Mouse (Mus musculus) kidney, embryonic 16.5 days (tissue): ENCODE measurements around the gene Cort. TPM values are rescaled to one million over a fixed set of nuclear protein-coding genes. Genes with fewer than 3 reads are reported as not detected.
"Not testable (repeated sequence)": the region's sequence is repeated elsewhere in the genome, so short reads cannot be mapped to it uniquely, and the experiment has no call there.

ENCODE experiments used
- ATAC-seq: fragments of 200-750 bp; cut with Nextera tagmentation; 2 replicates; pipeline ENCODE4 v1.8.0; 2017; ENCODE audit warnings: moderate TSS enrichment; ENCODE audit not compliant: low FRiP score, low TSS enrichment
- H3K27ac ChIP-seq: fragments of 300-500 bp; sonication (generic); 2 replicates; pipeline ENCODE4 v1.5.1; 2014; ENCODE audit warnings: low read length
- H3K27me3 ChIP-seq: fragments of 300-500 bp; sonication (generic); 2 replicates; pipeline ENCODE4 v1.6.1; 2014; ENCODE audit warnings: low read length, control low read depth, mixed read lengths; ENCODE audit not compliant: insufficient read depth
- H3K36me3 ChIP-seq: fragments of 300-500 bp; sonication (generic); 2 replicates; pipeline ENCODE4 v1.6.1; 2014; ENCODE audit warnings: low read length, control low read depth, mixed read lengths; ENCODE audit not compliant: insufficient read depth
- H3K4me1 ChIP-seq: fragments of 300-500 bp; sonication (generic); 2 replicates; pipeline ENCODE4 v1.6.1; 2014; ENCODE audit warnings: low read length, control low read depth, mixed read lengths; ENCODE audit not compliant: insufficient read depth
- H3K4me2 ChIP-seq: fragments of 300-500 bp; sonication (generic); replicated peaks from 2 replicates; pipeline ENCODE4 v1.6.1; 2014; ENCODE audit warnings: low read depth, low read length
- H3K4me3 ChIP-seq: fragments of 300-500 bp; sonication (generic); 2 replicates; pipeline ENCODE4 v1.5.1; 2014; ENCODE audit warnings: mild to moderate bottlenecking, low read length
- H3K9ac ChIP-seq: fragments of 300-500 bp; sonication (generic); replicated peaks from 2 replicates; pipeline ENCODE4 v1.6.1; 2014; ENCODE audit warnings: low read length
- H3K9me3 ChIP-seq: fragments of 300-500 bp; sonication (generic); 2 replicates; pipeline ENCODE4 v1.6.1; 2016; ENCODE audit warnings: low read length, control low read depth
- WGBS: fragments of 180-500 bp; shearing (Covaris S2); extraction: QIAGEN DNeasy Blood & Tissue Kit; methylation state at CpG from one replicate; pipeline ENCODE4 v1.1.7; 2014; 5-methylcytosine and 5-hydroxymethylcytosine counted together
- polyA plus RNA-seq: library from polyadenylated mRNA; unstranded; fragments of >200 nt; fragmentation: Nextera tagmentation; extraction: Ambion mirVana; gene quantifications from 2 replicates; pipeline ENCODE4 v1.2.1, GENCODE M21; 2015

Gene Cort
- polyA plus RNA-seq, 1 experiment from 2014 or later: 0.41 TPM

DNA sequence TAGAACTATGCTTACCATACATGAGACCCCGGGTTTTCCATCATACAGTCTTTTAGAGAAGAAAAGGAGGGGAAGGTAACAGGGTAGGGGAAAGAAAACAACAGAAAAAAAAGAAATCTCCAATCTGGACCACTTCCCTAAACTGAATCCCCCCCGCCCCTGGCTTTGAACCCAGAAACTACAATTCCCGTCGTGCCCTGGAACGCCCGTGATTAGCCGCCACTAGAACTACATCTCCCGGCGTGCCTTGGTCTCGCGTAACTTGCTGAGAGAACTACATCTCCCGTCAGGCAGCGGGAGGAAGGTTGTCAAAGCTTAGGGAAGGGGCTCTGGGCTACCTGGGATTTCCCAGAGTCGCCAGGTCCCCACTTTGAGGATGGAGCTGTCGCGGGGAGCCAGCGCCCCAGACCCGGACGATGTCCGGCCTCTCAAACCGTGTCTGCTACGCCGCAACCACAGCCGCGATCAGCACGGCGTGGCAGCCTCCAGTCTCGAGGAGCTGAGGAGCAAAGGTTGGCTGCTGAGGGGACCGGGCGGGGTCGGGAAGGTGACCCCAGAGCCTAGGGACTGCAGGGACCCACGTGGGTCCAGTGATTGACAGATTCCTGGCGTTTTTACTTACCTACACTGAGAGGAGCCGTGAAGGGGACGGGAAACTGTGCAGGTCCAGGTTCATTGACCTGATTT lies 22.5 kb downstream of the Cort start, which contains the start of gene Dffa:
Gene Dffa (plus strand): TSS at position 272 of the 687 bp plus-strand sequence.
- peak; percentile 86 for ATAC-seq
- Histone ChIP-seq H3K9me3 (no peaks in the 10 kb centered on the region), H3K4me3 (peak within 1 kb of the TSS; percentile 83), H3K27ac (no peak within 1 kb of the TSS), H3K4me2 (peak within 1 kb of the TSS; percentile 64), H3K36me3 (0 out of 2 replicates have a peak, but pooled peaks cover 7% of the 10 kb centered on the region), H3K9ac (peak within 1 kb of the TSS; percentile 76), H3K27me3 (no peaks in the 10 kb centered on the region), H3K4me1 (peaks cover 6% of the 10 kb centered on the region)
- under 1% methylated on average over 35 of the region's 35 CpGs for WGBS

DNA sequence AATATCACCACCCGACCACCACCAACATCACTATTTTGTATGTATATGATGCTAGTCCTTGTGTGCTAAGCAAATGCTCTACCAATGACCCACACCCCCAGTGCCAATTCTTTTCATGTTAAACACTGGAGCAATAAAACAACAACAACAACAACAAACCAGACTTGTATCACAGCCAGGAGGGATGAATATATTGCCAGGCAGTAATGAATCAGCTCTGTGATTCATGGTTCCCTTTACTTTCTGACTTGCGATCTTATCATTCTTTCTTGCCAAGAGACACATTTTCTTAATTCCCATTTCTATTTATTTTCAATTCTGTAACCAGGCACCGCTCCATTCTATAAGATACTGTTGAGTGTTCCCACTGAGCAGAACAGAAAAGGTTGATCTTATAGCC lies 25.1 kb downstream of the Cort start:
- no peak overlapping the region for H3K4me3 ChIP-seq
- H3K36me3 ChIP-seq: no peaks in the 10 kb centered on the region
- no peak for ATAC-seq
- no peaks in the 10 kb centered on the region for H3K27me3 ChIP-seq
- no peaks in the 10 kb centered on the region for H3K9me3 ChIP-seq
- H3K27ac ChIP-seq: no peak overlapping the region
- 83% methylated on average over 3 of the region's 3 CpGs for WGBS
- H3K4me2 ChIP-seq: no peak overlapping the region
- H3K9ac ChIP-seq: no peak overlapping the region
- peaks cover 18% of the 10 kb centered on the region for H3K4me1 ChIP-seq

DNA sequence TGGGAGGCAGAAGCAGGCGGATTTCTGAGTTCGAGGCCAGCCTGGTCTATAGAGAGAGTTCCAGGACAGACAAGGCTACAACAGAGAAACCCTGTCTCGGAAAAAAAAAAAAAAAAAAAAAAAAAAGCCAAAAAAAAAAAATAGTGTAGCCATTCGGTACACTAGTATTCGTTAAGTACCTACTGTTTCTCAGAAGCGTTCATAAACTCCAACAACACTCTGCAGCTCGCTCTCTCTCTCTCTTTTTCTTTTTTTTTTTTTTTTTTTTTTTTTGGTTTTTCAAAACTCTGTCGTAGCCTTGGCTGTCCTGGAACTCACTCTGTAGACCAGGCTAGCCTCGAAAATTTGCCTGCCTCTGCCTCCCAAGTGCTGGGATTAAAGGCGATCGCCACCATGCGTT lies 26.1 kb downstream of the Cort start:
- WGBS: 90% methylated on average over 12 of the region's 12 CpGs
- H3K9ac ChIP-seq, H3K27me3 ChIP-seq, H3K4me2 ChIP-seq, H3K36me3 ChIP-seq, H3K4me3 ChIP-seq, H3K9me3 ChIP-seq, H3K27ac ChIP-seq, ATAC-seq: not testable (repeated sequence)
- peaks cover 18% of the 10 kb centered on the region for H3K4me1 ChIP-seq

DNA sequence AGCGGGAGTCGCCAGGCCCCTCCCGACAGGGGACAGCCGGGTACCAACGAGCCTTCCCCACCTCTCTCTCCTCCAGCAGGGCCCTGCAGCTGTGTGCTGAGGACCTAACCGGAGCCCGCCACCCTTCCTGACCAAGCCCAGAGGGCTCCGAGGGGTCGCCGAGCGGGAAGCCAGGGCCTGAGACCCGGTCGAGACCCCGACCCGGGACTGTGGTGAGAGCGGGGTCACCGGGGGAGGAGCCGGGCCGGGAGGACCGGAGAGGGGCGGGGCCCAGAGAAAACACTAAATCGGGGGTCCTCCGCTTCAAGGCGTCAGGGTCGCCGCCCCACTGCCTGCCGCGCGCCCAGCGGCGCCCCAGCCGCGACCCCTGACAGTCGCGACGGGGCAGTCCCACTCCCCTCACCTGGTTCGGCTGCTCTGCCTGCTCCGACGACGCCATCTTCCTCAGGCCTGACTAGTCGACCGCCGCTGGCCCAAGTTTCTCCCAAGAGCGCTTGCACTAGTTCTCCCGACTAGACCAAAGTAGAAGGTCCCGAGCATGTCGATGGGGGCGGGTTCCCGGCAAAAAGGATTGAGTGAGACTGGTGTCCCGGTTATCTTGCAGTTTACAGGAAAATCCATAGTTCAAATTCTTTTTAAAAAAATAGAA lies 27.1 kb downstream of the Cort start, which contains the start of gene Pex14:
Gene Pex14 (minus strand): TSS at position 508 of the 649 bp plus-strand sequence.
- peak; percentile 77 for ATAC-seq
- no peaks in the 10 kb centered on the region for H3K36me3 ChIP-seq
- H3K4me1 ChIP-seq: peaks cover 13% of the 10 kb centered on the region
- H3K27ac ChIP-seq: peak within 1 kb of the TSS; percentile 70
- WGBS: under 1% methylated on average over 50 of the region's 50 CpGs
- no peaks in the 10 kb centered on the region for H3K9me3 ChIP-seq
- peak within 1 kb of the TSS; percentile 100 for H3K4me3 ChIP-seq
- H3K4me2 ChIP-seq: peak within 1 kb of the TSS; percentile 90
- no peaks in the 10 kb centered on the region for H3K27me3 ChIP-seq
- H3K9ac ChIP-seq: peak within 1 kb of the TSS; percentile 96

DNA sequence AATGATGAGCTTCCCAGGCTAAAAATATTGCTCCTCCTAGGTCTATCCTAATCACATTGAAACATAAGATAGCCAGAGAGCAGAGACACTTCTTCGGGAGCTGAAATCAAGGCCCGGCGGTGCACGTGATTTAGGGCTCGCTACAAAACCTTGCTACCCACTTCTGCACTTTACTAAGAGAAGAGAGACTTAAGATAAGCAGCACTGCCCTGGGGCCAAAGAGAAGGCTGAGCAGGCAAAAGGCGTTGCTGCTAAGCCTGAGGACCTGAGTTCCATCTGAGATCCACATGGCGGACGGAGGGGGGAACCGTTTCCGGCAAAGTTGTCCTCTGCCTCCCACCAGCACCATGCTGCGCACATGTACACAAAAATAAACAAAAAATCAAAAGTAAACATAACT lies 28.0 kb downstream of the Cort start:
- peak overlapping the region; percentile 96 for H3K9ac ChIP-seq
- peak overlapping the region; percentile 90 for H3K4me2 ChIP-seq
- no peak for ATAC-seq
- no peak overlapping the region for H3K27ac ChIP-seq
- no peaks in the 10 kb centered on the region for H3K27me3 ChIP-seq
- H3K36me3 ChIP-seq: peaks cover 4% of the 10 kb centered on the region; the same call in 1 of the 2 replicates
- 7% methylated on average over 11 of the region's 11 CpGs for WGBS
- H3K4me3 ChIP-seq: peak overlapping the region; percentile 100
- no peaks in the 10 kb centered on the region for H3K9me3 ChIP-seq
- H3K4me1 ChIP-seq: peaks cover 12% of the 10 kb centered on the region

DNA sequence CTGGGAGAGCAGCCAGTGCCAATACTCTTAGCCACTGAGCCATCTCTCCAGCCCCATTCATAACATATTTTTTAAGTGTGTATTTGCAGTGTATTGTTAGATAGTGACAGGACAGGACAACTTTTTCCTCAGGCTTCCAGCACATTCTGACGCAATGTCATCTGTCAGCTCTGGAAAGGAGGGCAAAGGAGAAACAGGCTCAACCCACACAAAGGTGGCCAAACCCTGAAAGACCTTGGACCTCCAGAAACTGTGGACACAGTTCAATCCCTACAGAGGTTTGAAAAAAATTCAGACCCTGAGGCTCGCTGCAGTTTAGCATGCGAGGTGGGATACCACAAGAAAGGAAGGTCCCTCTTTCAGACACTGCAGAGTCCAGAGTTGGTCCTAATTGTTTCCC lies 28.6 kb downstream of the Cort start:
- no peak for ATAC-seq
- 74% methylated on average over 3 of the region's 3 CpGs for WGBS

DNA sequence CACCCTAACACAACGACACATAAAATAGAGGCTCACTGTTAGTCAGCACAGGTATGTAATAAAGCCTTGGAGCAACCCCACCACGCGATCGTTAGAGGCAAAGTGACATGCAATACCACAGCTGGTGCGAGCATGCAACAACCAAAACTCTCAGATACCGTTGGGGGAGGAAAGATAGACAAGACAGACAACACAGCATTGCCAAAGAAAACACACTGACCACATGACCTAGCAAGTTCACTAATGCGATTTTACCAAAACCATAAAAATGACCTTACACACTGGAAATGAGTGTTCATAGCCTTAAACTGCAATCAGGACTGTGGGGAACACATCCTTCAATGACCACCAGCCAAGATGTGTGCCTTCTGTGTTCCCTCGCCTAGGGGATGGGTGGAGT lies 35.2 kb downstream of the Cort start:
- no peak overlapping the region for H3K27ac ChIP-seq
- WGBS: 42% methylated on average over 8 of the region's 8 CpGs
- H3K4me1 ChIP-seq: no peaks in the 10 kb centered on the region
- no peak overlapping the region for H3K4me2 ChIP-seq
- no peaks in the 10 kb centered on the region for H3K27me3 ChIP-seq
- H3K9ac ChIP-seq: no peak overlapping the region
- no peak for ATAC-seq
- H3K36me3 ChIP-seq: peaks cover 14% of the 10 kb centered on the region
- H3K4me3 ChIP-seq: no peak overlapping the region
- no peaks in the 10 kb centered on the region for H3K9me3 ChIP-seq

More for the DNA sequence above, 28.6 kb downstream of the Cort start:
- Histone ChIP-seq H3K4me2 (peak overlapping the region; percentile 90), H3K4me1 (peaks cover 12% of the 10 kb centered on the region), H3K9ac (no peak overlapping the region), H3K4me3 (peak overlapping the region; percentile 100; the same call in 1 of the 2 replicates), H3K36me3 (peaks cover 7% of the 10 kb centered on the region), H3K27ac (no peak overlapping the region), H3K9me3 (no peaks in the 10 kb centered on the region), H3K27me3 (no peaks in the 10 kb centered on the region)

DNA sequence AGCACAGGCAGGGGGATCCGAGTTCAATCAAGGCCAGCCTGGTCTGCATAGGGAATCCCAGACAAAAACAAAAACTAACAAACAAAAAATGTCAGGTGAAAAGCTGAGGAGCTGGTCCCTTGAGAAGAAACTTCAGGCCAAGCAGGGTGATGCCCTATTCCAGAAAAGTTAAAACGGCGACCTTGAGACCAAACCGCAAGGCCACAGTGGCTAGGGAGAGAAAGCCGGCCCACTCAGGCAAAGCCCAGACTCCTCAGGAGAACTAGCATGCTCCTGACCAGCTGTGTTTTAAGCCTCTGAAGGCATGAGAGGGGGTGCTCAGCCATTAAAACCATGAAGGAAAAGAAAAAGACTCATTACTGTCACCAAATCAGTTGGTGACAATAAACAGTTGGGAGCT lies 41.2 kb downstream of the Cort start:
- no peak for ATAC-seq
- 76% methylated on average over 5 of the region's 5 CpGs for WGBS
- Histone ChIP-seq H3K4me3 (no peak overlapping the region), H3K27me3 (no peaks in the 10 kb centered on the region), H3K4me2 (no peak overlapping the region), H3K4me1 (peaks cover 6% of the 10 kb centered on the region), H3K9ac (no peak overlapping the region), H3K9me3 (no peaks in the 10 kb centered on the region), H3K27ac (no peak overlapping the region), H3K36me3 (no peaks in the 10 kb centered on the region)

DNA sequence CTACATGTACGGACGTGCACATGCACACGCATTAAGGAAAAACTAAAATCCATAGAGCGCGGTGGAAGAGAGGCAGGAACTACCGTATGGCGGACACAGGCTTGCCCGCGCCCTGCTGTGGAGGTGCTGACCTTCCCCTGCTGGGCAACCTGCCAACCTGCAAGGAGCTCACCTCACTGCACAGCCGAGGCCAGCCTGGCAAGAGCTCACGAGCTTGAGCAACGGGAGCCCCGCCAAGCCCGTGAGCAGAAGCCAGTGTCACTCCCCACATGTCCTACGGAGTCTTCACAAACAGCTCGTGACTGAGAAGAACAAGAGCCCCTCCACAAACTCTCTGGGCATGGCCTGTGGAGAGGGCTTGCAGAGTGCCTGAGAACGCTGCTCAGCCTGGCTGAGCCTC lies 45.0 kb downstream of the Cort start:
- no peak overlapping the region for H3K4me2 ChIP-seq
- peak; percentile 85 for ATAC-seq
- H3K9me3 ChIP-seq: no peaks in the 10 kb centered on the region
- 64% methylated on average over 17 of the region's 17 CpGs for WGBS
- H3K9ac ChIP-seq: no peak overlapping the region
- no peak overlapping the region for H3K27ac ChIP-seq
- H3K36me3 ChIP-seq: no peaks in the 10 kb centered on the region
- no peaks in the 10 kb centered on the region for H3K27me3 ChIP-seq
- H3K4me3 ChIP-seq: no peak overlapping the region
- H3K4me1 ChIP-seq: peaks cover 6% of the 10 kb centered on the region

DNA sequence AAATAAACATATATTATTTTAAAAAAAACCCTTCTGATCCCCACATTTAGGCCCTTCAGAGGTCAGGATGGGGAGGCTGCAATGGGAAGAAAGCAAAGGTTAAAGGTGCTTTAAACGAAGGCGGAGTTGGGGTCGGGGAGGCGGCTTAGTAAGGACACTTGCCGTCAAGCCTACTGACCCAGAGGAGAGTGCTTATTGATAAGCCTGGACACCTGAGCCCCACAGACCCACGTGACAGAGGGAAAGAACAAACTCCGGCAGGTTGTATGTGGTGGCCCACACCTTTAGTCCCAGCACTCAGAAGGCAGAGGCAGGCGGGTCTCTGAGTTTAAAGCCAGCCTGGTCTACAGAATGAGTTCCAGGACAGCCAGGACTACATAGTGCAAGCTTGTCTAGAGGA lies 46.5 kb downstream of the Cort start:
- H3K9me3 ChIP-seq: no peaks in the 10 kb centered on the region
- H3K36me3 ChIP-seq: peaks cover 3% of the 10 kb centered on the region; the same call in 1 of the 2 replicates
- H3K27ac ChIP-seq: no peak overlapping the region
- 89% methylated on average over 8 of the region's 8 CpGs for WGBS
- peaks cover 13% of the 10 kb centered on the region for H3K4me1 ChIP-seq
- no peak for ATAC-seq
- H3K9ac ChIP-seq: no peak overlapping the region
- H3K4me3 ChIP-seq: no peak overlapping the region
- H3K27me3 ChIP-seq: no peaks in the 10 kb centered on the region
- no peak overlapping the region for H3K4me2 ChIP-seq
